Mouse (Mus musculus): Measurements from ENCODE around the gene Gria4. TPM values are rescaled to one million over a fixed set of nuclear protein-coding genes. Genes with fewer than 3 reads are reported as not detected.
A peak's percentile ranks its signal among the peaks of the same experiment; 100 is the strongest.
"Not testable (repeated sequence)": the region's sequence is repeated elsewhere in the genome, so short reads cannot be mapped to it uniquely, and the experiment has no call there.

Gria4 gene
- total RNA-seq (2021) = 2.0 and 2.3 TPM in 2 replicates
- long read RNA-seq = 0 reads

DNA sequence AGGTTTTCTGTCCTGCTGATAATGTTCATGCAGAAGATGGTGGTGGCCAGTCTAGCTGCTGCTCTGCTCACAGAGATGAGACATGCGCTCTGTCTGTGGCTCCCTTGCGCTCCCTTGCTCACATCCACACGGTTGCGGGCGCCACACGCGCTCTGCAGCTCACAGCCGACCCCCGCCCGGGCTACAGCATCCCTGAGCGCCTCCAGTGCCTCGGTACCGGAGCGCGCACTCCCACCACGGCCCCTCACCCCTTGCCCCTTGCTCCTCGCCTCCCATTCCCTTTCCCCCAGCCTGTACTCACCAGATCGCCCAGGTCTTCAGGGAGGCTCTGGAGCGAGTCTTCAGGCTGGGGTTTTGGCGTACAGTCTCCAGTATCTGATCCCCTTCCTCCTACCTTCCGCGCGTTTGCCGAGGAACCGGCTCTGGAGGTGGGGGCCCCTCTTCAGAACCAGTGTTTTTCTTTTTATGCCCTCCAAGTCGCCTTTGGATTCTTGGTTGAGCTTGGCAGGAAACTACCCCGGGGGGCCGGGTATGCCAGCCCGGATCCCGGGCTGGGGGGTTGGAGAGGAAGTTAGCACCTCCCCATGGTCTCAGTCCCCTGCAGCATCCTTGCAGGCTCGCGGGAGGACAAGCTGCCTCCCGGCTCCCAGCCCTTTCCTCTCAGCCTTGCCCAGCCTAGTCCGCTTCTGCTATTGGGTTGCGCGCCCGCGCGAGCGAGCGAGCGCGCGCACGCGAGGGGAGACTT lies at the start of gene Gria4:
Gene Gria4 (minus strand): TSS at position 691 of the 745 bp plus-strand sequence.
- DNase-seq = peak; percentile 10

DNA sequence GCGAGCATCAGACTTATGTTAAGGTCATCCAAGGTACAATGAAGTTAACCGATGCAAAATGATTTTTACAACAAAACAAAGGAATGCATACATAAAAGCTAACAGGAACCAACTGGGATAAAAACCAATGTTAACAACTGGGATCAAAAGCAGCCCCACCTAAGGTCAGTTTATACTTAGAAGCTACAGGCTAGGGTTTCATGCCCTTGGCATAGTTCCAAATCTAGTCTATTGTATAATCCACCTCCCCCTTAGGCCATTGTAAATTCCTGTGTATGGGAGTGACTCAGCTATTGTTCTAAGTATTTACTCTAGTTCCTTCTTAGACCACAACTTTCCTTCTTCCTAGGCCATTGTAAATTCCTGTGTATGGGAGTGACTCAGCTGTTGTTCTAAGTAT lies 14.9 kb upstream of the Gria4 start:
- not testable (repeated sequence) for DNase-seq

DNA sequence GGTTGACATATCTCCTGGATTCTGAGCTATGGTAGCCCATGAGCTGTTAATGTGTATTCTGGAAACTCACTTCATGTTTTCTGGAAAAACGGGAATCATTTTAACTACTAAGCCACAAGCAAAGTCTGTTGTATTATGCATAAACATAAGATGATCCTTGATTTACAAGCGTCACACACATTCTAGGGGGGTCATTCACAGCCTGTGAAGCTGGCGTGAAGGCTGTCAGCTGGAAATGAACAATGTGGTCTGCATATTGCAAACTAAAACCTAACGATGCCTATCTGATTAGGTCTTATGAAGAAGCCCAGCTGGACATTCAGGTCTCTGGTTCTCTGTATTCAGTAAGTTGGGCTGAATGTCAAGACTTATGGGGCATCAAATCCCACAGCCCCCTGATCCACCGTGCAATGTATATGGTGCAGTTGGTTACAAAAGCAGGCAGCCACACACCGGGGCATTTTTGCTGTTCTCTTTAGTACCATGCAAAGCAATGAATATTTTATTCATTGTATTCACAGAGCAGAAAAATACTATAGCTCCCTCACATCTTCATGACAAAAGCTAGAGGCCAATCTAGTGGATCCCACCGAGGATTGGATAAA lies 7.2 kb upstream of the Gria4 start:
- DNase-seq = no peak

DNA sequence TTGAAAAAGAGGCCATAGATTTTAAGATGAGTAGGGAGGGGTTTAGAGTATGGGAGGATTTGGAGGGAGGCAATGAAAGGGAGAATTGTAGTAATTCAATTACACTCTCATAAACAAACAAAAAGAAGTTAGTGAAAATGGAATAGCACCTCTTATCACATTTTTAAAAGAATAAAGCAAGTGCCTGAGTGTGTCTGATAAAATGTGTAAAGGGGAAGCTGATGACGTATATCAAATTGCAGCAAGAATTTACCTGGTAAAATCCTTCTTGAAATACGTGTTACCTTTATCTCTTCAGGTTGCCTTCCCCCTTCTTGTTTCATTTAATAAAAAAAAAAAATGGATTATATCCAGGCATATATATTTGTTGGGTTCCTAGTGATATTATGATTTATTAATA lies 1.4 kb upstream of the Gria4 start:
- DNase-seq = no peak

GRCm38 (mm10) chr9:4796289-4796645 lies 233 bp upstream of the Gria4 start:
- no peak for DNase-seq

DNA sequence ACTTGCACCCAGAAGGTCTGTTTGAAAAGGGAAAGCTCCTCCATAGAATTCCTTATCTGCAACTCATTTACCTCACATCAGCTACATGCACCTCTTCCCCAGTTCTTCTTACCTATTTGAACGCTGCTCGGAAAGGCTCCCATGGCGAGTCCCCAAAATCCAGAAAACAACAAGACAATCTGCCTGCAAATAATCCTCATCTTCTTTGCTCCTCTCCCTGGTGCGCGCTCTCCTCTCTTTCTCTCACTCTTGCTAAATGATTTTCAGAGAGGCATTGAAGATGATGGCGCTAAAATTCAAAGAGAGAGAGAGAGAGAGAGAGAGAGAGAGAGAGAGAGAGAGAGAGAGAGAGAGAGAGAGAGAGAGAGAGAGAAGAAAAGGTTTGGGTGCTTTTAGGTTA lies 959 bp downstream of the Gria4 start:
- DNase-seq = no peak

DNA sequence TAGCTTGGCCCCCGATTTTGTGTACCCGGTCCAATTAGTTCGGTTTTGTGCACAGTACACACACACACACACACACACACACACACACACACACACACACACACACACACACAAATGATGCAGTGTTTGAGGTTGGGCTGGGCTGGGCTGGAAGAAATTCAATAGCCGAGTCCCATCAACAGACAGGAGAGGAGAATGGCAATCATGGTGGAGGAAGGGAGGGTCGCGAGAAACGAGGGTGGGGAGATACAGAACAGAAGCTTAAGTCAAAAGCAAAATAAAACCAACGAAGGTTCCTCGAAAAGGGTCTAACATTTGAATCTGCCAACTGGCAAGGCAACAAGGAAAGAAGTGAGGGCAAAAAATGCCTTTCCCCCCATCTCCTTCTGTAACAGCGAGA lies 1.6 kb downstream of the Gria4 start:
- DNase-seq = no peak

GRCm38 (mm10) chr9:4749407-4749806 lies 46.6 kb downstream of the Gria4 start:
- not testable (repeated sequence) for DNase-seq

GRCm38 (mm10) chr9:4714086-4714485 lies 81.9 kb downstream of the Gria4 start:
- DNase-seq = no peak

DNA sequence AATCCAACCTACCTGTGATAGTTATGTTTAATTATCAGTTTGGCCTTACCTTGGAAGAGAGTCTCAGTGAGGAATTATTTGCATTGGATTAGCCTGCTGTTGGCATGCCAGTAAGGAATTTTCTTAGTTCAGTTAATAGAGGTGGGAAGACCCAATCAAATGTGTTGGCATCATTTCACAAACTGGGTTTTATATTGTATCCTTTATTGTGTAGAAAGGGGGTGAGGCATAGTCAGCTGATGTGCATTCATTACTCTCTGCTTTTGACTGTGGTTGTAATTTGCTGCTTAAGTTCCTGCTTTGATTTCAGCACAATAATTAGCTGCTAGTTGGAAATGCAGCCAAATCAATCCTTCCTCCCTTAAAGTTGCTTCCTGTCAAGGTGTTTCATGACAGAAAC lies 83.7 kb downstream of the Gria4 start:
- no peak for DNase-seq

- no peak for DNase-seq
Observed at GRCm38 (mm10) chr9:4687149-4687548, 108.9 kb downstream of the Gria4 start.

GRCm38 (mm10) chr9:4680244-4680643 lies 115.8 kb downstream of the Gria4 start:
- no peak for DNase-seq

- no peak for DNase-seq
Observed at GRCm38 (mm10) chr9:4679099-4679498, 116.9 kb downstream of the Gria4 start.

DNA sequence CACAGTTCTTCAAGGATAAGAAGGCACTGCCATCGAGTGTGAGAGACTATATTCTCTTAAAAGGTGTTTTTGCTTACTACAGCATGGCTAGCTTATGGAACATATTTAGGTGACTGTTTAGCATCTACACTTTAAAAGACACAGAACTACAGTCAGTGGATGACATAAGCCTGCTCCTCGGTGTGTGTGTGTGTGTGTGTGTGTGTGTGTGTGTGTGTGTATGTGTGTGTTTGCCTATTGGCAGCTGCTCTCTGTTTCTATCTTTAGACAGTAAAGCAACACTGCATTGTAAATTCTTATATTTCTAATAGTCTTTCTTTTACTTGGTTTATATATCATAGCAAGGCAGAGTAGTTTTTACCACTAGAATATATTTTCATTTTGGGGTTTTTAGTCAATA lies 130.3 kb downstream of the Gria4 start:
- DNase-seq = no peak

DNA sequence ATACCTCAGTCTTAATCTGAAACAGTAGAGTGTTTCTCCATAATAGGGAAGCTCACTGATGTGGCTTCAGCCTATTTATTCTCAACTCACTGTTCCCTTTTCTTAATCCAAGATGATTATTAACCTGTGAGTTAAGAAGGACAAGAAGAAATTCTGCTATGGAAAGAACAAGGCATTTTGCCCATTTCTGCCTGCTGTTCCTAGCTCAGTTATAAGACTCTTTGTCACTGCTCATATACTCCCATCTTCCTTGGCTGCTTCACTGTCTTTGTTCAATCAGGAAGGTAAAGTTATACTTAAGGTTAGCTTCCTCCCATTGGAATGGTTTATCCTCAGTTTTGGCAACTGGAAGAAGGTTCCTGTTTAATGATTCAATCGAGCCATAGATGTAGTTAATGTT lies 133.6 kb downstream of the Gria4 start:
- DNase-seq = no peak

- no peak for DNase-seq
Observed at GRCm38 (mm10) chr9:4658951-4659350, 137.1 kb downstream of the Gria4 start.

- no peak for DNase-seq
Observed at GRCm38 (mm10) chr9:4654333-4654732, 141.7 kb downstream of the Gria4 start.

GRCm38 (mm10) chr9:4639192-4639900 lies 156.7 kb downstream of the Gria4 start:
- DNase-seq = no peak

- DNase-seq = no peak
Observed at GRCm38 (mm10) chr9:4631910-4632309, 164.1 kb downstream of the Gria4 start.

GRCm38 (mm10) chr9:4615286-4615685 lies 180.7 kb downstream of the Gria4 start:
- no peak for DNase-seq

GRCm38 (mm10) chr9:4605354-4605753 lies 190.7 kb downstream of the Gria4 start:
- DNase-seq = no peak

DNA sequence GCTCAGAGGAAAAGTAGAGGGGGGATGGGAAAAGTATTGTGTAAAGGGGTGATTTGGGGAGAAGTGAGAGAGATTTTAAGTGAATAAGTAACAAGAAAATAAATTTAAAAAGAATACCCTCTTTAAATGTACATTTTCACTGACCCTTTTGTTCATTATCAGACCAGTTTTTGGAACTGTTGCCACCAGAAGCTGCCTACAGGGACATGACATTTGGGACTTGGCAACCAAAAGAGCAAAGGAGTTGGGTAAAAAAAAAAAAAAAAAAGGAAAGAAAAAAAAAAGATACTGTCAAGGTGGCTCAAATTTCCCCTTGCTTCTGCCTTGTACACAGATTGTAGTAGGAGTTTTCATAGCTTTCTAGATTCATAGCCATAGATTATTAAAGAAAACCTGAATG lies 191.8 kb downstream of the Gria4 start:
- no peak for DNase-seq

GRCm38 (mm10) chr9:4601788-4602187 lies 194.2 kb downstream of the Gria4 start:
- DNase-seq = no peak

- no peak for DNase-seq
Observed at GRCm38 (mm10) chr9:4573596-4573995, 222.4 kb downstream of the Gria4 start.
